In genomic region chr2:181592231-181593041, GRCm38 (mm10) we compare ENCODE assay signal across 8 mouse cellular contexts. TPM values are rescaled to one million over a fixed set of nuclear protein-coding genes. Genes with fewer than 3 reads are reported as not detected.
DNase-seq lines count a peak whose midpoint lies in the region; ATAC-seq lines count a peak whose summit lies in the region.

TSS of gene Zfp512b (minus strand) at chr2:181592803.

- peaks cover 19% of the 10 kb centered on the region for H3K4me1 ChIP-seq in limb, embryonic 13.5 days
- peaks cover 37% of the 10 kb centered on the region for H3K4me1 ChIP-seq in midbrain, embryonic 13.5 days (replicated peaks)

- DNase-seq in spleen, adult 18-20 months, result peak; percentile 50 to 73
- DNase-seq in spleen, adult 12 weeks (ENCODE audit: low spot score), result no peak
- DNase-seq in embryo, embryonic 11.5 days (ENCODE audit: low read depth, low spot score), result peak; percentile 67
- peak; percentile 97 for DNase-seq in heart, adult 11 months
- DNase-seq in kidney, adult 11 months, result peak; percentile 61
- peak; percentile 69 for DNase-seq in splenic B cell, adult 2 months (ENCODE audit: low read depth, low spot score)

- peak within 1 kb of the TSS; percentile 96 for H3K4me3 ChIP-seq in limb, embryonic 13.5 days
- H3K4me3 ChIP-seq in midbrain, embryonic 13.5 days (replicated peaks), result peak within 1 kb of the TSS; percentile 98

- H3K9me3 ChIP-seq in limb, embryonic 13.5 days, result no peaks in the 10 kb centered on the region
- no peaks in the 10 kb centered on the region for H3K9me3 ChIP-seq in midbrain, embryonic 13.5 days

- 0 out of 2 replicates have a peak, but pooled peaks cover 2% of the 10 kb centered on the region for H3K27me3 ChIP-seq in limb, embryonic 13.5 days
- H3K27me3 ChIP-seq in midbrain, embryonic 13.5 days, result no peaks in the 10 kb centered on the region
- H3K27me3 ChIP-seq in splenic B cell, adult 2 months (ENCODE audit: control insufficient read depth, insufficient read depth, low read length, poor library complexity, severe bottlenecking), result no peaks in the 10 kb centered on the region

- WGBS in limb, embryonic 13.5 days, result under 1% methylated on average over 70 of the region's 97 CpGs
- WGBS in midbrain, embryonic 13.5 days, result under 1% methylated on average over 74 of the region's 97 CpGs

- H3K27ac ChIP-seq in limb, embryonic 13.5 days, result peak within 1 kb of the TSS; percentile 69
- H3K27ac ChIP-seq in midbrain, embryonic 13.5 days, result peak within 1 kb of the TSS; percentile 89

- H3K36me3 ChIP-seq in limb, embryonic 13.5 days, result peaks cover 34% of the 10 kb centered on the region
- H3K36me3 ChIP-seq in midbrain, embryonic 13.5 days, result peaks cover 50% of the 10 kb centered on the region
- H3K36me3 ChIP-seq in splenic B cell, adult 2 months (ENCODE audit: control insufficient read depth, insufficient read depth, low read length, poor library complexity, severe bottlenecking), result no peaks in the 10 kb centered on the region; the same call in 1 of the 2 replicates

- peak within 1 kb of the TSS; percentile 91 for H3K9ac ChIP-seq in limb, embryonic 13.5 days
- peak within 1 kb of the TSS; percentile 95 for H3K9ac ChIP-seq in midbrain, embryonic 13.5 days (replicated peaks)

- H3K4me2 ChIP-seq in limb, embryonic 13.5 days (replicated peaks), result peak within 1 kb of the TSS; percentile 90
- H3K4me2 ChIP-seq in midbrain, embryonic 13.5 days (replicated peaks), result peak within 1 kb of the TSS; percentile 89

- ATAC-seq in limb, embryonic 13.5 days (ENCODE audit: low FRiP score, low read depth), result peak; percentile 91
- ATAC-seq in midbrain, embryonic 13.5 days, result peak; percentile 87

RNA-seq across cellular contexts. Expression of gene Zfp512b, which starts in this region (rescaled TPM):
- polyA plus RNA-seq in limb, embryonic 13.5 days (2015; fragmentation: Nextera tagmentation; extraction: Ambion mirVana), result 67.2 and 69.4 TPM in 2 replicates
- polyA plus RNA-seq in midbrain, embryonic 13.5 days (2015; fragmentation: Nextera tagmentation; extraction: Ambion mirVana), result 68.1 and 70.2 TPM in 2 replicates
